Mouse (Mus musculus) adrenal gland, postnatal 14 days (tissue): Measurements from ENCODE around the gene Uck1. TPM values are rescaled to one million over a fixed set of nuclear protein-coding genes. Genes with fewer than 3 reads are reported as not detected.
"Not testable (repeated sequence)": the region's sequence is repeated elsewhere in the genome, so short reads cannot be mapped to it uniquely, and the experiment has no call there.

Experiments
- DNase-seq: peaks from one replicate; pipeline ENCODE4 v3.0.0; 2021; ENCODE audit warnings: mixed read lengths
- long read RNA-seq, 2 experiments: library from polyadenylated mRNA; stranded (forward); transcript quantifications; one replicate each; pipeline ENCODE4 v2.0.0; 2021
- total RNA-seq: library from RNA; stranded (reverse); gene quantifications from 2 replicates; pipeline ENCODE4 v1.2.3, GENCODE M21; 2021

Uck1 gene
- 132 and 137 TPM in 2 replicates for total RNA-seq
- long read RNA-seq, experiment 1, transcript Uck1-201 (7 exons, 2,005 nt) = major isoform, 170 of 222 reads
- long read RNA-seq, experiment 1, partial matches to known transcripts = 21 of 222 reads
- long read RNA-seq, experiment 1, other reads (novel, unspliced or antisense) = 29 of 222 reads
- long read RNA-seq, experiment 2, transcript Uck1-201 (7 exons, 2,005 nt) = major isoform, 132 of 172 reads
- long read RNA-seq, experiment 2, partial matches to known transcripts = 20 of 172 reads
- long read RNA-seq, experiment 2, other reads (novel, unspliced or antisense) = 20 of 172 reads

DNA sequence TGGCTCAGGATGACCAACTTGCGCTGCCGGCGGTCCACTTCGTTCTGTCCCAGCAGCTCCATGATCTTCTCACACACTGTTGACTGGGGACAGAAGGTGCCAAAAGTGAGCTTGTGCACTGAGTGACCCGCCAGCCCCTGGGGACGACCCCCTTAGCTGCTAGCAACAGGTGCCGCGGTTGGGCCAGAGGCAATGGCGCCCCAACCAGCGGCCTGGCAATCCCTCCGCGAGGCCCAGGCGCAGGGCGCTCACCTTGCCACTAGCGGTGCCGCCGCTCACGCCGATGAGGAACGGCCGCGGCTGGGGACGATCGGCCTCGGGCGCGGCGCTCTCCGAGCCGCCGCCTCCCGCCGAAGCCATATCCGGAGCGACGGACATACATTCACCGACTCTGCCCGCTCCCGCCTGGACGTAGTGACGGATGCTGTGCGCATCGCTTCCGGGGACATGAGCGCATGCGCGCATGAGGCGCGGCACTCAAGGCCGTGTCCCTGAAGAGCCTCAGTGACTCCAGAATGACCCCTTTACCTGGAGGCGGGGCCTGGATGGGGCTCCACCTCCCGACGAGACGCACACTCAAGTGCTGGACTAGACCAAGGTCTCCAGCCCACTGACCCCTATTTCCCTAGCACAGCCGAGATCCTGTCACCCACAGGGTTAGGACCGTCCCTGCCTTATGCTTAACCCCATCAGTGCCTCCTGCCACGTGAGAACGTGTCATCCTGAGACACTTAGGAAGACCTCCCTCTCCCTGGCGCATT is at the start of gene Uck1:
Uck1 (minus strand) TSS at position 503 of the 761 bp plus-strand sequence.
- DNase-seq = peak; percentile 95

DNA sequence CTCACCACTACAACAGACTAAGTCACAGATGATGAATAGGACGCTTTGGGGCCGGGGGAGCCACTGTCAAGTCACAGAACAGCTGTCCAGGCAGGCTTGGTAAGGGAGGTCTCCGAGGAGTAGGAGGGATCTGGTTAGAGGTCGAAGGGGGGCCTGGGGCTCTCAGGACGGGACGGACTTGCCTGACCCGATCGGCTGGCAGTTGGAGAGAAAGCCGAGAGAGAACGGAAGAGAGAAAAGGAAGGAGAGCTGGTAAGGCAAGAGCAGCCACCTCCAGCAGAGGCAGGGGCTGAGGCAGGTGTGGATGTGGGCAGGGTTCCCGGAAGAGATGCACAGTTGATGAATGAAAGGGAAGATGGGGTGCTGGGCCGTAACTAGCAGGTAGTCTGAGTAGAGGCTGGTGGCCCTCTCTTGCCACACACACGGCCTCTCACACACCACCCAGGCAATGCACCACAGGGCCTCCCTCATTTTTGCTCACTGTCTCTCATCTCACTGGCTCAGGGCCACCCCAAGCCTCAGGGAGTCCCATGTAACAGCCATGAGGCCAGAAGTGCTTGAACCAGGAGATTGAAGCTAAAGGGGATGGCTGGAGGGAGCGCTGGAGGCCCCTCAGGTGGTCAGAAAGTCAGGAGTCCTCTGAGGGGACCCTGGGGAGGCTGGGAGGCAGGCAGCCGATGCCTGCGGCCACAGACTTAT is 49.1 kb upstream of the Uck1 start:
- DNase-seq = no peak

DNA sequence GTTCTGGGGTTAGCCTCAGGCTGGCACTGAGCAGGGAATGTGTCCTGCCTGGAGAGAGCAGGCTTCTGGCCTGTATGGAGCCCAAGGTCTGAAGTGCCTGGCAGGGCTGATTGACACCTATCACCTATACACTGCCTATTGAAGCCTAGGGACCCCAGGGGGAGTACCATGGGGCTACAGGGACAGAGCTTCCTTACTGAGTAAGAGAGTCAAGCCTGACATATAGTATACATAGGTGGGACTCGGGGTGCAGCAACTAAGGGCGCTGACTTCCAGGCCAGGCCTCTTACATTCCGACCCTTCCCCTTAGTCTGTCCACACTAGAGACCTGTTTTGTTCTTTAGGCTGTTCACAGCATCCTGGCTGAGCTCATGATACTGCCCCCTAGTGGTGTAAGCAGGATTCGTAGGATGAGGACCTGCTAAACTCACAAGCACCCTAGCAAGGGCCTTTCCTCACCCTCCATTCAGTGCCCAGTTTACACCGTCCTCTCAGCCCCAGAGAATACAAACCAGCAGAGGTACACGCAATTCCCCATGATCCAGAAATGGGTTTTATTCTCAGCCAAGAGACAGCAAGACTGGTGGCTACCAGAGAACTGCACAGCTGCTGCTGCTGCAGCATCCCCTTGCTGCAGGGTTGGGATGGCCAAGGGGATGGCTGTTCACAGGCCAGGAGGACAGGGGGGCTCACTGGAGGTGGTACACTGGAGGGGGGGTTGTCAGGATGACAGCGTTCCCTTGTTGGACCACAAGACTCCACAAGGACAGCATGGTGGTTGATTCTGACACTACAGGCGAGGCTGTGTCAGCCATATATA is 48.2 kb upstream of the Uck1 start:
- peak; percentile 75 for DNase-seq

DNA sequence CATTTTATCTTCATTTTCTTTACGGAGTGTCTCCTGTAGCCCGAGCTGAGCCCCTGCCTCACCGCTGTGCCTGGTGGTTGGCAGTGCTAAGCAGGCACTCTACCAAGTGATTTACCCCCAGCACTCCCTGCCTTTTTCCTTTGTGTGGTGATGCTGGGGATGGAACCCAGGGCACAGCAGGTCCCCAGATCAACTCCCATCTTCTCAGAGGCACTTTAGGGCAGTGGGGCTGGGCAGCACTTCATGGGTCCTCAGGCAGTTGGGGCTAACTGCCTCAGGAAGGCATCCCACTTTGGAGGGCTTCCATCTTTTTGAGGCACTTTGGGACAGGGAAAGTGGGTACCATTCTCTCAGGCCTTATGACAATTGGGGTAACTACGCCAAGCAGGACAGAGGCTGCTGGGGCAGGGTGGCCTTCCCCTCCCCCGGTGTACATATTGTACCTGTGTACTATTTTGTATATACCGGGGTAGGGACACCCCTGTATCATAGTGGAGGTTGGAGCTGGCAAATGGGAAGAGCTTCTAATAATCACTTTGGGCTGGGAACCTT is 47.4 kb upstream of the Uck1 start:
- no peak for DNase-seq

DNA sequence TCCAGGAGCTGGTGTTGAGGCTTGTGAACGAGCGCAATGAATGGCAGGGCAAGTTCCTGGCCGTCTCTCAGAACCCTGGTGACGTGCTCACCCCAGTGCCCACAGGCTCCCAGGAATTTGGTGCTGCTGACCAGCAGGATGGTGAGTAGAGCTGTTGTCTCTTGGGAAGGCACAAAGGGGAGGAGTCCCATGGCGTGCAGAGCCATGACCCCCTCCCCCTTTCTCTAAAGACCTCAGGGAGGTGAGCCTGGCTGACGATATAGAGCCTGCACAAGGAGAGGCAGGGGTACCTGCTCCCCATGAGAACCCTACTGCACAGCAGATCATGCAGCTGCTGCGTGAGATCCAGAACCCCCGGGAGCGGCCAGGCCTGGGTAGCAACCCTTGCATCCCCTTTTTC is 46.2 kb upstream of the Uck1 start:
- no peak for DNase-seq

DNA sequence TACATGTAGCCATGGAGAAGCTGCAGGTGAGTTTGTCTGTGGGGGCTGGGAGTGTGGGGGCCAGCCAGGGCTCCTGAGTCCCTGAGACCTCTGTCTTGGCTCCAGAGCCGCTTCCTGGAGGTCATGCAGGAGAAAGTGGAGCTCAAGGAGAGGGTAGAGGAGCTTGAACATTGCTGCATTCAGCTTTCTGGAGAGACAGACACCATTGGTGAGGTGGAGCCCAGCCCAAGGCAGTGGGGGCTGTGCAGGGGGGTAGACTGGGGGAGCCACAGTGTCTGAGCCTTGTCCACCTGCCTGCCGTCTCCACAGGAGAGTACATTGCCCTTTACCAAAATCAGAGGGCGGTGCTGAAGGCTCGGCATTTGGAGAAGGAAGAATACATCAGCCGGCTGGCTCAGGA is 45.7 kb upstream of the Uck1 start:
- DNase-seq = no peak

DNA sequence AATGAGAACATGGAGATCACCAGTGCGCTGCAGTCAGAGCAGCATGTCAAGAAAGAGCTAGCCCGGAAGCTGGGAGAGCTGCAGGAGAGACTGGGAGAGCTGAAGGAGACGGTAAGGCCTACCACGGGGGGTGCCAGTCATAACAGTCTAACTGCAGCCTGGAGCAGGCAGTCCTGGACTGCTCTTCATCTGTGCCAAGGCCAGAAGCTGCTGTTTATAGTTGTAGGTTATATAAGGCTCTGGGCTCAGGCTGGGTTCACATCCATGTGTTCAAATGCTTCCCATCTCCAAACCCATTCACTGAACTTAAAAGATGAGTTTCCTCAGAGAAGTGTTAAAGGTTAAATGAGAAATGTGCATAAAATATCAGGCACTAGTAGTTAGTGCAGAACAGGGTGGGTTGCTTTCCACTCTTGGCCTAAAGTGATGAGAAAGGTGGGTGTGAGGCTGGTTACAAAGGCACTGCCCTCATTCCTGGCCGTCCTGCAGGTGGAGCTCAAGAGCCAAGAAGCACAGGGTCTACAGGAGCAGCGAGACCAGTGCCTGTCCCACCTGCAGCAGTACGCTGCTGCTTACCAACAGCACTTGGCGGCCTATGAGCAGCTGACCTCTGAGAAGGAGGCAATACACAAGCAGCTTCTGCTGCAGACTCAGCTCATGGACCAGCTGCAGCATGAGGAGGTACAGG is 44.3 kb upstream of the Uck1 start:
- peak; percentile 63 for DNase-seq

DNA sequence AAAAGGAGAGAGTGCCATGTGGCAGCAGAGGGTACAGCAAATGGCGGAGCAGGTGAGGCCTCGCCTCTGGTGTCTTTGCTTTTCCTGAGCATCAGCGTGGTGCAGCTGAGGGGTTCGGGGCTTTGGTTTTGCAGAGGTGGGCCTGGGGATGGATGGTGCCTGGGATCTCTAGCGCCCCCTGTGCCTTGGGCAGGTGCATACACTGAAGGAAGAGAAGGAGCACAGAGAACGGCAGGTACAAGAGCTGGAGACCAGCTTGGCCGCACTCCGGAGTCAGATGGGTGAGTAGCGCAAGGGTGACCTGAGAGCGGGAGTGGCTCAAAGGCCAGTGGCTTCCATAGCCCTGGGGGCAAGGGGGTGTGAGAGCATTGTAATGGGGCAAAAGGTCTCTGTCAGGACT is 43.0 kb upstream of the Uck1 start:
- no peak for DNase-seq

DNA sequence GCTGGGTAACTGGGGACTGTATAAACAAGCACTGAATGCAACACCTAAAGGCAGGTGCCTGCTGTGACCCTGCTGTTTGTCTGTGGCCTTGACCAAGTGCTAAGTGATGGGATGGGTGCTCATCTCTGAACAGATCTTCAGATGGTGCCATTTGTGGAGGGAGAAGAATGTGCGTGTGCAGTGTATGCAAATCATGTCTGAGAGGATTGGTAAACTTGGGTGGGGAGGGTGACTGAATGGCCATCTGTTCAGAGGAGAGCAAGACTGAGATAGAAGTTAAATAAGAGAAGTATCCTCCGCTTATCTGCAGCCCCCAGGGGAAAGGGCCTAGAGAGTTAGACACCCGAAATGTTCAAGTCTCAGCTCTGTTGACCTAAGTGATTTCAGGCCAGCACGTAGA is 39.5 kb upstream of the Uck1 start:
- no peak for DNase-seq

DNA sequence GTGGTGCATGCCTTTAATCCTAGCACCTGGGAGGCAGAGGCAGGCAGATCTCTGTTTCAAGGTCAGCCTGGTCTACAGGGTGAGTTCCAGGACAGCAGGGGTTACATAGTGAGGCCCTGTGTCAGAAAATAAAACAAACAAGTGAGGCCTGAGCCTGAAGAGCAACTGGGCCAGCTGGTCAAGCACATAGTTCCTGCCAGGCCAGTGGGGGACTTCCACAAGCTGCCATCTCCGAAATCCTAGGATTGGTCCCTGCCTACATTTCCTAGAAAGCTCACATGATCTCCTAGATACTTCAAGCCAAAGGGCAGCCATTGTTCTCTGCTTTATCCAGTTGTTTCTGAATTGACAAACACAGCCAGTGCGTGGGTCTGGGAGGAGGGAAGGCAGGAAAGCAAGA is 35.9 kb upstream of the Uck1 start:
- not testable (repeated sequence) for DNase-seq

DNA sequence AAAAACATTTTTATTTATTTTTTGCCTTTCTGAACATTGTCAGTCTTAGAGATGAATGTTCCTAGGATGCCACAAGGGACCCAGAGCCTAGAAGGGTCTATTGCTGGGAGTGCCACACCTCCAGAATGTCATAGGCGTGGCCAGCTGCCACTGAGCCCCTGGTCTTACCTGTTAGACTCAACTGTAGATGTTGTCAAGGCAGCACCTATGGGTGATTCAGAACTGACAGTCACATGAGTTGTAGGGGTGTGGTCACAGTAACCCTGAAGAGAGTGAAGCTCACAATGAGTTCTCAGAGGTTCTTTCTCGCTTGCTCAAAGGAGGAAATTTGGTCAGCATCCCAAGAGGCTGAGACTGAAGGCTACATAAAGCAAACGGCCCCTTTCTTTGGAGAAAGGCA is 35.3 kb upstream of the Uck1 start:
- DNase-seq = no peak

DNA sequence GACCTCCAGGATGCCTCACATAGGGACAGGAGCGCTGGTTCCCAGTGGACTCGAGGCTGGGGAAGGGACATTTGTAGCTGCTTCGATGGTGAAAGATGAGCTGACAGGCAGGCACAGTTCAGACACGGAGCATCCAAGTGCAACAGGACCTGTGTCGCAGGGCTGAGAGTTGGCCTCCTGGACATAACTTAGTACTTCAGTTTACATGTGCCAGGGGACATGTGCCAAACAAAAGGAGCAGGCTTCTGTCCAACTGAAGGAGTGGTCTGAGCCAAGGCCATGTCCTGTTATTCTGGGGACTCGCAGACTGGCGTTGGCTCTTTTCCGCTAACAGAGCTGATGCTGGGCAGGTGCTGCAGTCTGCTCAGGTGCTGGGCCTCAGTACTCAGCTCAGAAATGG is 34.4 kb upstream of the Uck1 start:
- DNase-seq = peak; percentile 71

DNA sequence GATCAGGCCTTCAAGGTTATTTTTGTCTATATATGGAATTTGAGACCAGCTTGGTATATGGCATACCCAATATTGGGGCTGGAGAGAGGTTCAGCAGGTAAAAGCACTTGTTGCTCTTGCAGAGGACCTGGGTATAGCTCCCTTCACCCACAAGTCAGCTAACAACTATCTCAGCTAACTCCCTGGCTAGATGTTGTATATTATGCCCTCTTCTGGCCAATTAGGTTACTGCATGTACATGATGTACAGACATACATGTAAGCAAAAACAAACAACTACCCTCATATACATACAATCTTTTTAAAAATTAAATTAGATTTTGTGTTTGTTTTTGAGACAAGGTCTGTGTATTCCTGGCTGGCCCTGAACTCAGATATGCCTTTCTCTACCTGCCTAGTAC is 29.6 kb upstream of the Uck1 start:
- DNase-seq = no peak

DNA sequence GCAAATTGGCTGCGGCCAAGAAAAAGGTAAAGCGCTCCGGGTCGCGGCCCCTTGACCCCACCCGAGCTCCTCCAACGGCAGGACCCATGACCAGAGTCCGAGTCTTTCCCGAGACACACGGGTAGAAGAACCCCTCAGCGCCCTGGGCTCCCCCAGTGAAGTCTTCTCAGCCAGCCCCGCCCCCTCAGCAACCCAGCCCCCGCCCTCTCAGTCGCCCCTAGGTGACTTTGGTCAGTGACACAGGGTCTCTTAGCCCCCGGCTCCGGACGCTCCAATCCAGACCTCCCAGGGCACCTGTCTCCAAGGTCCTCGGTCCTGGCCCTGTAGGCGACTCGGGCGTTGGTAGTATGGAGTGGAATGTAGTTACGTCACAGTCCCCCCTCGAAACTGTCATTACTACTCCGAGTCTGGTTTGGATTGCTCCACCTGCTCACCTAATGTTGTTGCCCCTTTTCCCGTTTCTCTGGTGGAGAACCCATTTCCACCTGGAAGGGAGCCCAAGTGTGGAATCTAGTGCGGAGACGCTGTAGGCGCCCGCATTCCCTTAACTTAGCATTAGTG is 28.5 kb upstream of the Uck1 start:
- no peak for DNase-seq

DNA sequence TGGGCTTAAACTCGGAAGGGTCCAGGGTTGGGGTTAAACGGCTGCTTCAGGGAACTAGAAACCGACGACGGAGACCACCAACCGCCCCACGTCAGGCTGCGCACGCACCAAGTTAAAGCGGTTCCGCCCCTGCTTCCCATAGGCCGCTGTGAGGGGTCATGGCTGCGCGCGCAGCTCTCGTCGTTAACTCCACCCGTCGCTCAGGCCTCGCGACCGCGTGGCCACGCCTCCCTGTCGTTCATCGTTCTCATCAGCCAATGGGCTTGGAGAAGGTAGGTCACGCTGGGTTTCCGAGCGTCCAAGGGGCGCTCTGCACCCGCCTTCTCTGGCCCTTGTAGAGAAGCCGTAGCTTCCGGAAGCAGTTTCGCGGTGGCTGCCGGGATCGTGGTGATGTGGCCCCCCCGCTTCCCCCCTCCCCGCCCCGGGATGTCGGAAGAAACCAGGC is 28.0 kb upstream of the Uck1 start, which contains the start of gene Swi5:
Swi5 (minus strand) TSS at position 153 of the 445 bp plus-strand sequence.
- DNase-seq = peak; percentile 99

DNA sequence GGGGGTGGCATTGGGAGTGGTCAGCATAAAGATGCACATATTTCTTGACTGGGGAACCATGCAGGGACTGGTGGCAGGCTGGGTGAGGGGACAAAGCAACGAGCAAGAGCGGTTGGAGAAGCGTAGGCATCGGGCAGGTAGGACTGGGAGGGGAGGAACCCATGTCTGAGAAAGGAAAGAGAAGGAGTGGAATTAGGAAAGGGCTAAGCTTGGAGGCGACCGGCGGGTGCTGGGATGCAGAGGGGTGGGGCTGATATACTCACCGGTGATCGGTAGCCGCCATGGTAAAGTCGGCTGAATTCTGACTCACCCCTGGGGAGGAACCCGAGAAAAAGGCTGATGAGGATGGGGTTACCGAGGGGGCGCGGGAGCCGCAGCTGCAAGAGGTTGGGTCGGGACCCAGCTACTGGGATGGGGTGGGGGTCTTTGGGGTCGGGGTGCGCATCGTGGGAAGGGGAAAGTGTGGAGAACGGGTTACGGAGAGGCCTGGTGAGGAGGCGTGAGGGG is 27.4 kb upstream of the Uck1 start, which contains the start of gene Golga2:
Golga2 (plus strand) TSS at position 51 of the 507 bp plus-strand sequence.
- DNase-seq = no peak

DNA sequence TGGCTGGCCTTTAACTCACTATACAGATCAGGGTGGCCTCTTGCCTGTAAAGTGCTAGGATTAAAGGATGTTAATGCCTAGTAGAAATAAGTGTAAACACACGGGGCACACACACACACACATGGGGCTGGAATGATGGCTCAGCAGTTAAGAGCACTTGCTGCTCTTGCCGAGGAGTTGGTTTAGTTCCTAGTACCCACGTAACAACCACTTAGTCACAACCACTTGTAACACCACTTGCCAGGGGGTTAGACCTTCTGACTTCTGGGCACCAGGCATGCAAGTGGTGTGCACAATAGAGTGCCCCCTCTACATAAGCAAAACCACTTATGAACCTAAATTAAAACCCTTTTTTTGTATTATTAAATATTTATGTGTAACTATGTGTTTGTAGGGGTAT is 24.0 kb upstream of the Uck1 start:
- no peak for DNase-seq

DNA sequence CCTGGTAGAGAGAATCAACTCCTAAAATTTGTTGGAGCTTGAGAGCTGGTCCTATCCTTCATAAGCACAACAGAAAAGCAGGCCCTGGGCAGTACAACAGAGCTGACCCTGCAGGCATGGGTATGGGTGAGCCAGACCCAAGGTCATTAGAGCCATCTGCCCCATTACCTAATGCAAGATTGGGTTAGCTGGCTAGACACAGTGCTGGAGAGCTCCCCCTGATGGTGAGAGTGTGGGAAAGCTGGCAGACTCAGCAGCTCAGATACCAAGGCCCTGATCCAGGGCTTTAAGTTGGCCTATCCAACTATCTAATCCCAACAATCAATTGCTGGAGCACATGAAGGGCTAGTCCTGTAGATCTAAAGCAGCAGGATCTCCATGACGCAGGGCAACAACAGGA is 22.8 kb upstream of the Uck1 start:
- DNase-seq = peak; percentile 88

DNA sequence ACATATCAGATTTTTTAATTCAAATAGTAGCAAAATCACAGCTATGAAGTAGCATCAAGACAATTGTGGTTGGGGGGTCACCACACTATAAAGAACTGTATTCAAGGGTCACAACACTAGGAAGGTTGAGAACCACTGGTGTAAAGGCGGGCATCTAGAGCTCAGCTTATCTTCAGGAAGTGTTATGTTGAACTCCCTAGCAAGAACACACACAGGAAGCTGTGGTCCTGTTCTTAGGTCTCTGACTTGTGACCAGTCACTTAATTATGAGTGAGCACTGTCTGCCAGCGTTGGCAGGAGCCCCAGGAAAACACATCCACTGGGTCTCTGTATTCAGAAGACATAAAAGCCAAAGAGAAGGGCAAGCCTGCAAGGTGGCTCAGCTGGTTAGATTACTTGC is 22.3 kb upstream of the Uck1 start:
- DNase-seq = no peak

DNA sequence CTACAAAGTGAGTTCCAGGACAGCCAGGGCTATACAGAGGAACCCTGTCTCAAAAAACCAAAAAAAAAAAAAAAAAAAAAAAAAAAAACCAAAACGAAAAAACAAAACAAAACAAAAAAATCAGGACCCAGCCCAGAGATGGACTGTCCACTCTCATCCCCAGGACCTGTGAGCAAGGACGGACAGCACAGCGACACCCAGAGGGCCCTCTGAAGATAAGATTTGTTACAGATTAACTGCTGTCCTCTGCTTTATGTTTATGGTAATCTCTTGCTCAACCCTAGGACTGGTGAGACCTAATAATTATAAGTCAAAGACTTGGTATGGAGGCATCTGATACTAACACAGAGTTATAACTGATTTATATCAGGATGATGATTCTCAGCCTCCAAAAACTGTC is 15.9 kb upstream of the Uck1 start:
- DNase-seq = no peak

DNA sequence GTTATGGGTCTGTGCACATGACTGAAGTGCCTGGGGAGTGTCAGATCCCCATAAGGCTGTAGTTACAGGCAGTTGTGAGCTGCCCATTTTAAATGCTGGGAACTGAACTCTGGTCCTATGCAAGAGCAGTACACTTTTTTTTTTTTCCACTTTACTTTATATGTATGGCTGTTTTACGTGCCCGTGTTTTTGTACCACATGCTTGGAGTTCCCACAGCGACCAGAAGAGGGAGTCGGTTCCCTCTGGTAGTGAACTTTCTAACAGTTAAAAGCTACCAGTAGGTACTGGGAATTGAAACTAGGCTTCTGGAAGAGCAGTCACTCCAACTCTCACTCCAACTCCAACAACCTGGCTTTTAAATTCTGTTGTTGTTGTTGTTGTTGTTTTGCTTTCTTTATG is 676 bp upstream of the Uck1 start:
- peak; percentile 59 for DNase-seq
